Mouse (Mus musculus) hindbrain, embryonic 14.5 days (tissue): ENCODE results near the gene Igf2bp1. TPM values are rescaled to one million over a fixed set of nuclear protein-coding genes. Genes with fewer than 3 reads are reported as not detected.
A peak's percentile ranks its signal among the peaks of the same experiment; 100 is the strongest.

Experiments
- ATAC-seq: fragments of 200-750 bp; cut with Nextera tagmentation; 2 replicates; pipeline ENCODE4 v1.8.0; 2017; ENCODE audit warnings: moderate number of reproducible peaks, mild to moderate bottlenecking, moderate TSS enrichment, moderate library complexity; ENCODE audit not compliant: low FRiP score
- DNase-seq: peaks from one replicate; pipeline ENCODE4 v3.0.0-alpha.2; 2015; ENCODE audit warnings: low spot score
- H3K27ac ChIP-seq: fragments of 300-500 bp; sonication (generic); 2 replicates; pipeline ENCODE4 v1.5.1; 2014; ENCODE audit warnings: mild to moderate bottlenecking, moderate library complexity
- H3K27me3 ChIP-seq: fragments of 300-500 bp; sonication (generic); 2 replicates; pipeline ENCODE4 v1.6.1; 2014; ENCODE audit warnings: mild to moderate bottlenecking, low read length, mixed read lengths; ENCODE audit not compliant: control insufficient read depth, insufficient read depth
- H3K36me3 ChIP-seq: fragments of 300-500 bp; sonication (generic); replicated peaks from 2 replicates; pipeline ENCODE4 v1.6.1; 2014; ENCODE audit not compliant: control insufficient read depth, insufficient read depth
- H3K4me1 ChIP-seq: fragments of 300-500 bp; sonication (generic); replicated peaks from 2 replicates; pipeline ENCODE4 v1.6.1; 2014; ENCODE audit warnings: antibody characterized with exemption, low read length, mixed read lengths; ENCODE audit not compliant: control insufficient read depth, insufficient read depth
- H3K4me2 ChIP-seq: fragments of 300-500 bp; sonication (generic); replicated peaks from 2 replicates; pipeline ENCODE4 v1.6.1; 2014; ENCODE audit warnings: mild to moderate bottlenecking, moderate library complexity
- H3K4me3 ChIP-seq: fragments of 300-500 bp; sonication (generic); replicated peaks from 2 replicates; pipeline ENCODE4 v1.5.1; 2014; ENCODE audit warnings: mild to moderate bottlenecking, low read length
- H3K9ac ChIP-seq: fragments of 300-500 bp; sonication (generic); 2 replicates; pipeline ENCODE4 v1.6.1; 2014
- H3K9me3 ChIP-seq: fragments of 300-500 bp; sonication (generic); 2 replicates; pipeline ENCODE4 v1.6.1; 2016; ENCODE audit warnings: low read length; ENCODE audit not compliant: control insufficient read depth
- WGBS: fragments of 180-500 bp; shearing (Covaris S2); extraction: QIAGEN DNeasy Blood & Tissue Kit; methylation state at CpG from one replicate; pipeline ENCODE4 v1.1.7; 2014; 5-methylcytosine and 5-hydroxymethylcytosine counted together
- polyA plus RNA-seq: library from polyadenylated mRNA; unstranded; fragments of >200 nt; fragmentation: Nextera tagmentation; extraction: Ambion mirVana; gene quantifications from 2 replicates; pipeline ENCODE4 v1.2.1, GENCODE M21; 2014

The Igf2bp1 gene
- 6.5 and 7.0 TPM in 2 replicates for polyA plus RNA-seq

- DNase-seq, result peak; percentile 67
- H3K36me3 ChIP-seq, result no peaks in the 10 kb centered on the region
Measured at GRCm38 (mm10) chr11:96005403-96006271, at the start of gene Igf2bp1. TSS of gene Igf2bp1 (minus strand) at chr11:96005940.

GRCm38 (mm10) chr11:96050854-96051253, 45.1 kb upstream of the Igf2bp1 start:
- Histone ChIP-seq H3K9ac (no peak overlapping the region), H3K36me3 (peaks cover 96% of the 10 kb centered on the region), H3K27ac (no peak overlapping the region), H3K4me2 (no peak overlapping the region), H3K9me3 (no peaks in the 10 kb centered on the region), H3K4me3 (no peak overlapping the region), H3K4me1 (no peaks in the 10 kb centered on the region), H3K27me3 (no peaks in the 10 kb centered on the region)
- DNase-seq (no peak), ATAC-seq (no peak)
- 97% methylated on average over 3 of the region's 3 CpGs for WGBS

More at GRCm38 (mm10) chr11:96005403-96006271, at the start of gene Igf2bp1:
- Histone ChIP-seq H3K27me3 (no peaks in the 10 kb centered on the region), H3K9ac (peak within 1 kb of the TSS; percentile 82), H3K4me1 (peaks cover 25% of the 10 kb centered on the region), H3K4me3 (peak within 1 kb of the TSS; percentile 81), H3K27ac (peak within 1 kb of the TSS; percentile 89), H3K9me3 (no peaks in the 10 kb centered on the region), H3K4me2 (peak within 1 kb of the TSS; percentile 71)
- under 1% methylated on average over 68 of the region's 74 CpGs for WGBS
- ATAC-seq, result peak; percentile 68

- DNase-seq, result no peak
- Histone ChIP-seq H3K4me3 (no peak overlapping the region), H3K27ac (no peak overlapping the region), H3K9ac (no peak overlapping the region), H3K4me2 (no peak overlapping the region), H3K4me1 (no peaks in the 10 kb centered on the region), H3K27me3 (no peaks in the 10 kb centered on the region), H3K36me3 (peaks cover 95% of the 10 kb centered on the region), H3K9me3 (no peaks in the 10 kb centered on the region)
- ATAC-seq, result no peak
- WGBS, result 78% methylated on average over 4 of the region's 4 CpGs
Measured at GRCm38 (mm10) chr11:96049939-96050338, 44.2 kb upstream of the Igf2bp1 start.

- Histone ChIP-seq H3K4me2 (no peak overlapping the region), H3K9ac (no peak overlapping the region), H3K4me3 (no peak overlapping the region), H3K9me3 (no peaks in the 10 kb centered on the region), H3K27ac (no peak overlapping the region), H3K27me3 (no peaks in the 10 kb centered on the region), H3K4me1 (no peaks in the 10 kb centered on the region), H3K36me3 (peaks cover 95% of the 10 kb centered on the region)
- ATAC-seq (no peak), DNase-seq (no peak)
- 90% methylated on average over 4 of the region's 4 CpGs for WGBS
Measured at GRCm38 (mm10) chr11:96047469-96048373, 42.0 kb upstream of the Igf2bp1 start.

- Histone ChIP-seq H3K27ac (no peak overlapping the region), H3K9me3 (no peaks in the 10 kb centered on the region), H3K4me3 (no peak overlapping the region), H3K27me3 (no peaks in the 10 kb centered on the region), H3K9ac (no peak overlapping the region), H3K4me1 (no peaks in the 10 kb centered on the region), H3K4me2 (no peak overlapping the region), H3K36me3 (peaks cover 91% of the 10 kb centered on the region)
- DNase-seq (no peak), ATAC-seq (no peak)
- whole genome bisulfite sequencing, result 86% methylated on average over 2 of the region's 2 CpGs
Measured at GRCm38 (mm10) chr11:96046793-96047192, 41.1 kb upstream of the Igf2bp1 start.

- no peak overlapping the region for H3K27ac ChIP-seq
- ATAC-seq (no peak), DNase-seq (no peak)
- H3K36me3 ChIP-seq, result peaks cover 89% of the 10 kb centered on the region
- H3K27me3 ChIP-seq, result no peaks in the 10 kb centered on the region
- no peak overlapping the region for H3K4me2 ChIP-seq
- no peaks in the 10 kb centered on the region for H3K9me3 ChIP-seq
- no peak overlapping the region for H3K9ac ChIP-seq
- no peaks in the 10 kb centered on the region for H3K4me1 ChIP-seq
- H3K4me3 ChIP-seq, result no peak overlapping the region
- 89% methylated on average over 8 of the region's 8 CpGs for WGBS
Measured at GRCm38 (mm10) chr11:96046028-96046427, 40.3 kb upstream of the Igf2bp1 start.

- Histone ChIP-seq H3K27ac (no peak overlapping the region), H3K4me3 (no peak overlapping the region), H3K4me1 (no peaks in the 10 kb centered on the region), H3K36me3 (peaks cover 87% of the 10 kb centered on the region), H3K27me3 (no peaks in the 10 kb centered on the region), H3K9ac (no peak overlapping the region), H3K4me2 (no peak overlapping the region), H3K9me3 (no peaks in the 10 kb centered on the region)
- ATAC-seq, result no peak
- no peak for DNase-seq
- WGBS, result 89% methylated on average over 11 of the region's 11 CpGs
Measured at GRCm38 (mm10) chr11:96044803-96045567, 39.2 kb upstream of the Igf2bp1 start.

GRCm38 (mm10) chr11:96038560-96038959, 32.8 kb upstream of the Igf2bp1 start:
- 96% methylated on average over 1 of the region's 1 CpGs for WGBS
- Histone ChIP-seq H3K9ac (no peak overlapping the region), H3K27ac (no peak overlapping the region), H3K4me1 (peaks cover 16% of the 10 kb centered on the region), H3K9me3 (no peaks in the 10 kb centered on the region), H3K36me3 (peaks cover 44% of the 10 kb centered on the region), H3K4me2 (no peak overlapping the region), H3K4me3 (no peak overlapping the region), H3K27me3 (no peaks in the 10 kb centered on the region)
- DNase-seq (no peak), ATAC-seq (no peak)
